Mouse (Mus musculus): ENCODE results near the gene Insm2.
"Not testable (repeated sequence)": the region's sequence is repeated elsewhere in the genome, so short reads cannot be mapped to it uniquely, and the experiment has no call there.

The Insm2 gene

GRCm38 (mm10) chr12:55598887-55599561 lies at the start of gene Insm2:
Gene Insm2 (plus strand): TSS chr12:55599427.
- peak; percentile 35 to 37 for DNase-seq (ENCODE audit: low spot score in 2 of 2)

- DNase-seq (ENCODE audit: low spot score in 2 of 2) = not testable (repeated sequence)
These were observed 44.3 kb upstream of the Insm2 start for GRCm38 (mm10) chr12:55554901-55555300.

GRCm38 (mm10) chr12:55557866-55558265 lies 41.4 kb upstream of the Insm2 start:
- DNase-seq (ENCODE audit: low spot score in 2 of 2) = no peak

DNA sequence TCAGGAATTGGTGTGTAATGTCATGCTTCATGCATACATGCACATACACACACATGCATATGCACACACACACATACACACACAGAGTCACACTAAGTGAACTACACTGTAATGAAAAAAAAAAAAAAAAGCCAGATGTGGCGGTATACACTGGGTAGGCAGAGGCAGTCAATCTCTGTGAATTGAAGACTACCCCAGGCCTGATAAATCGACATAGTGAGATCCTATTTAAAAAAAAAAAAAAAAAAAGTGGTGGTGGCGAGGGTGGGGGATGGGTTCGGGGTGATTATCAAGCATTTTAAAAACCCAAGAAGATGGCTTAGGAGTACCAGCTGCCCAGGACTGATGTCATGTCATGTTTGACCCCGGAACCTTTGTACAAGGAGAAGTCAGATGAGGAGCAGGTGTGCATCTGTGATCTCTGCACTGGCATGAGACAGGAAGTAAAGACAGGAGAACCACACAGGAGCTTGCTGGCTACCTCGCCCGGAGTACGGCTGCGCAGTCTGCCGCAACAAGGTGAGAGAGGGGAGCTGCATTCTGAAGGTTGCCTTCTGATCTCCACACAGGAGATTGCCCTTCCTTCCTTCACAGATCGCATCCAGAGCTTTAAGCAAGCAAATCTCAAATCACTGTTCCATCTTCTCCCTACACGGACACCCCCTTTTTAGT lies 39.9 kb upstream of the Insm2 start:
- no peak for DNase-seq (ENCODE audit: low spot score in 2 of 2)

DNA sequence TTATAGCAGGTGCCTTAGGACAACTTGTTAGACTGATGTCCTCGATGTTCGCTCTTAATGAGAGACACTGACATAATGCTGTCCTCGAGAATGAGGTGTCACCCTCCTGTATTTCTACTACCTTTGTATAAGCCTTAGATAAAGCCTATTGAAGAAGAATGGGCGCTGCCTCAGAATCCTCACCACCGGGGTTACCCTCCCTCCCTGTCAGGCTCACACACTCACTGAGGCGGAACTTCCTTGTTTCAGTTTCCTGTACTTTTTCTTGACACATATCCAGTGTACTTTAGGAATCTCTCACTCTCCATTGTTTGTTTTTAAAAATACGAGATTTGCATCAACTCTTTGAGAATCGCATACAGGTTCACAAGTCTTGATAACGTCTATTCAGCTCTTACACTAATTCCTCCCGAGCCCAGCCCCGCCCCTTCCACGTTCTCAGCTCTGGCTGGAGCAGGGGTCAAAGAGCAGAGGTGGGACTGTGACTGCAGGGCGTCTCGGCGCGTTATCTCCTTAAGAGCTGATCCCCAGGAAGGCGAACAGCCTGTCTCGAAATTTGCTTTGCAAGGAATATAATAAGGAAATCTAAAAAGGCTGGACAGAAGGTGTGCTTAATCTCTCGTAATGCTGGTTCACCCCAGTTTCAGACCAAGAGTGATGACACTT lies 39.1 kb upstream of the Insm2 start:
- DNase-seq (ENCODE audit: low spot score in 2 of 2) = no peak

DNA sequence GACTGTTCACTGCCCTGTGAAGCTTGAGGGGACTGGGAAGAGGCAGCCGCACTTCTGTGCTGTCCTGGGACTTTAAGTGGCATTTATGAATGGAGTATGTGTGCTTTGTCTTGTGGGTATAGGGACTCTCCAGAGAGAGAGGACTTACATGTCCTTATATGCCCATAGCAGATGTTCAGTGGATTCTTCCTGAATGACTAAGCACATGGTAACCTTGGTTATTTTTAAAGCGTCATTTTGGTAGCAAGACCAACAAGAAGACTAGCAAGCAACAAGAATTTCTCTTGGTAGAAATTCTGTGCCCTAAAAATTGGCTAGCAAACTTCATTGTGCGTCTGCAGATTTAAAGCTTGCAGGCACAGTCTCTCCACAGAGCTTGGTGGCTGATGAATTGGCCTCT lies 35.5 kb upstream of the Insm2 start:
- DNase-seq (ENCODE audit: low spot score in 2 of 2) = no peak

DNA sequence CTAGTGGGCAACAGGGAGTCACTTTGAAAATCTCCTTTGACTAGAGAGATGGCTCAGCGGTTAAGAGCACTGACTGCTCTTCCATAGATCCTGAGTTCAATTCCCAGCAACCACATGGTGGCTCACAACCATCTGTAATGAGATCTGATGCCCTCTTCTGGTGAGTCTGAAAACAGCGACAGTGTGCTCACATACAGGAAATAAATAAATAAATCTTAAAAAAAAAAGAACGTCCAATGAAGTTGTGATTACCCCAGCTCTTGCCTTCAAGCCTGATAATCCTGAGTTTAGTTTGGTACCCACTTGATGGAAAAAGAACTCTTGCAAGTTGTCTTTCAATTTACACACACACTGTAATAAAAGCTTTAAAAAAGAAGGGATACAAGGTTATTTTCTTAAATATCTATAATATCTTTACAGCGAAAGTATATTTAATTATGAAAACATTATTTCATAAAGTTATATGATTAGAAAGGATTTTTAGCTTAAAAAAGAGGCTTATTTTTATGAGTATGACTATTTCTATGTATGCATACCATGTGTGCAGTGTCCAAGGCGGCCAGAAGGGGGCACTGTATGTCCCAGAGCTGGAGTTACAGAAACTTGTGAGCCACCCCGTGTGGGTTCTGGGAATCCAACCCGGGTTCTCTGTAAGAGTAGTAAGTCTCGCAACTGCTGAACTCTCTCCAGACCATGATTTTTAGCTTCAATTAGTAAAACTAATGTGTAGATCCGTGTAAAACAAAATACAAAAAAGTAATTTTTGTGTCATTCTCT lies 34.9 kb upstream of the Insm2 start:
- no peak for DNase-seq (ENCODE audit: low spot score in 2 of 2)

DNA sequence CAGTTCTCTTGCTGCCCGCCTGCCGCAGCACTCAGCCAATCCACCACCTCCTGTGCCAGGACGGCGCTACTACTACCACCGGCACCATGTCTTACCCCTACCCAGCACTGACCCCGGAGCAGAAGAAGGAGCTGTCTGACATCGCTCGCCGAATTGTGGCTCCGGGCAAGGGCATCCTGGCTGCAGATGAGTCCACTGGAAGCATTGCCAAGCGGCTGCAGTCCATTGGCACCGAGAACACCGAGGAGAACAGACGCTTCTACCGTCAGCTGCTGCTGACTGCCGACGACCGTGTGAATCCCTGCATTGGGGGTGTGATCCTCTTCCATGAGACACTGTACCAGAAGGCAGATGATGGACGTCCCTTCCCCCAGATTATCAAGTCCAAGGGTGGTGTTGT lies 34.0 kb upstream of the Insm2 start, which contains the start of gene Aldoart2:
TSS of gene Aldoart2 (plus strand) at position 34 of the 400 bp plus-strand sequence.
- DNase-seq (ENCODE audit: low spot score in 2 of 2) = no peak

GRCm38 (mm10) chr12:55565867-55566266 lies 33.4 kb upstream of the Insm2 start:
- DNase-seq (ENCODE audit: low spot score in 2 of 2) = no peak

DNA sequence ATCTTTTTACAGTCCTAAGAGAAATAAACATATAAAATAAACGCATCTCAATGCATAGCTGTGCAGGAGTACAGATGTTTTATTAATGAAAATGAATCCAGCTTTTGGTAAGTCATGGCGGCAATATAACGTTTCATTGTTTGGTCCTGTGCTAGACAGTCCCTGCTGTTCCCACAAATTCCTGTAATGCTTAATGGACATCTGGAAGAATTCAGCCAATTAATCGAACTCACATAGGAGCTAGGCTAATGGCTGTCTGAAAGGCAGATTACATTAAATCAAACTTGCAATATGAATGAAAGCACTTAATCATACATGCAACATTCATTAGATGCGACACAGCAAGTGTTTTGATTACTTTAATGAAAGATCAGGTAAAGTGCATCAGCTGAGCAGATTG lies 32.4 kb upstream of the Insm2 start:
- no peak for DNase-seq (ENCODE audit: low spot score in 2 of 2)

DNA sequence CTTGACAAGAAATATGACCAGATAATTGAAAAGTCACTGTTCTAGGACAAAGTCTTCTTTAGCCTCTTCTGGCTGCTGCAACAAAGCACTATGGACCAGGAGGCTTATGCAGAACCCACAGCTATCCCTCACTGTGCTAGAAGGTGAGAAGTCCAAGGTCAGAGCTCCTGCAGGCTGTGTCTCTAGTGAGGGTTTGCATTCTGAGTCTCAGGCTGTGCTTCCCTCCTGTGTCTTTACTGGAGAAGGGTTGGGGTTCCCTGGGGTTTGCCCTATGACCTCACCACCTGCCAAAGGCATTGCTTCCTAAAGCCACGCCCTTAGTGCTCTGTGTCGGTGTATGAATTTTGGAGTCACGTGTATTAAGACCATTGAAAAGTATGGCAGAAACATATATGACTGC lies 30.8 kb upstream of the Insm2 start:
- no peak for DNase-seq (ENCODE audit: low spot score in 2 of 2)

DNA sequence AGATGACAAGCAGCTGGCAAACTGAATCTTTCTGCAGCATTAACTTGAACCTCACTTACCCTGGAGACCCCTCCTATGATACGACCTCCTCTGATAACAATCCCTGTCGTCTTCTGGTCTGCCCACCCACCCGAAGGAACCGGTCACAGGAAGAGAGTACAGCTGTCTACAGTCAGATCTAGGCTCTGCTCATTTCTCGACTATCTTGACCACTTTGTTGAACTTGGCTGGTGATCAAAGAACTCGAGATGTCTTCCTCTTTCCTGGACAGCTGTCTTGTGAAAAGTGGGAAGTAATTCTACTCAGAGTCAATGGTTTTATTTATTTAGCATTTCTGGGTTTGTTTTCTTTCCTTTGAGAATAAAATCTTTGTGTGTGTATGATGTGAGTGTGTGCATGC lies 29.6 kb upstream of the Insm2 start:
- no peak for DNase-seq (ENCODE audit: low spot score in 2 of 2)

GRCm38 (mm10) chr12:55570646-55571045 lies 28.6 kb upstream of the Insm2 start:
- DNase-seq (ENCODE audit: low spot score in 2 of 2) = no peak

GRCm38 (mm10) chr12:55571181-55571580 lies 28.0 kb upstream of the Insm2 start:
- no peak for DNase-seq (ENCODE audit: low spot score in 2 of 2)

DNA sequence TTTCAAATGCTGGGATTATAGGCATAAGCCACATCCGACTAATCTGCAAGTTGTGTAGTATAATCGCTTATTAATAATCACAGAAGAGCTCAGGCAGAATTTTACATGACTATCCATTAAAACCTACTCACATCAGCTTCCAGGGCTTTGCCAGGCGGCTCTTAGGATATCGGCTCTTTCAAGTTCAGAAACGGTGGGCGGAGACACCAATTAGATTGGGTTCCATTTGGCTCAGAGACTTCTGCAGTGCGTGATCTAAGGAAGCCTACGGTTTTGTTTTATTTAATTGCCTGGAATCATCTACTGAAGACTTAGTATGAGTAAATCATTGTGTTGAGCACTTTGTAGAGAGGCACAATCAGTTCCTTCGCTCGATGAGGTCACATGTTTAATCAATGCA lies 27.6 kb upstream of the Insm2 start:
- DNase-seq (ENCODE audit: low spot score in 2 of 2) = no peak

- no peak for DNase-seq (ENCODE audit: low spot score in 2 of 2)
These were observed 26.1 kb upstream of the Insm2 start for GRCm38 (mm10) chr12:55573089-55573488.

- DNase-seq (ENCODE audit: low spot score in 2 of 2) = no peak
These were observed 25.4 kb upstream of the Insm2 start for GRCm38 (mm10) chr12:55573794-55574193.

GRCm38 (mm10) chr12:55586936-55587335 lies 12.3 kb upstream of the Insm2 start:
- DNase-seq (ENCODE audit: low spot score in 2 of 2) = not testable (repeated sequence)

DNA sequence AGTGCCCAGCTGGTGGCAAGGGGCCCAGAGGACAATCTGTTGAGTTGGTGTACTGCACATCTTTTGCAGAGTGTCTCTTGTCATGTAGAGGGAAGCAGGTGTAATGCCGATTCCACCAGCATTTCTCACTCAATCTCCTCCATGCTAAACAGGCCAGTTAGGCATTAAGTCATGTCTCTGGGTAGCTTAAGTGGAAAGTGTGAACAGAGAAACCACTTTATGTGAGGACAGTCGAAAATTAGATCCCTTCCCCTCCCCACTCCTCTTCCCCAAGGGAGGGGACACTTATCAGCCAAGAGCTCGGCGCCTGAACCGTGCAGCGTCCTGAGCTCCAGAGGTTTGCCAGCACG lies 715 bp upstream of the Insm2 start:
- no peak for DNase-seq (ENCODE audit: low spot score in 2 of 2)

DNA sequence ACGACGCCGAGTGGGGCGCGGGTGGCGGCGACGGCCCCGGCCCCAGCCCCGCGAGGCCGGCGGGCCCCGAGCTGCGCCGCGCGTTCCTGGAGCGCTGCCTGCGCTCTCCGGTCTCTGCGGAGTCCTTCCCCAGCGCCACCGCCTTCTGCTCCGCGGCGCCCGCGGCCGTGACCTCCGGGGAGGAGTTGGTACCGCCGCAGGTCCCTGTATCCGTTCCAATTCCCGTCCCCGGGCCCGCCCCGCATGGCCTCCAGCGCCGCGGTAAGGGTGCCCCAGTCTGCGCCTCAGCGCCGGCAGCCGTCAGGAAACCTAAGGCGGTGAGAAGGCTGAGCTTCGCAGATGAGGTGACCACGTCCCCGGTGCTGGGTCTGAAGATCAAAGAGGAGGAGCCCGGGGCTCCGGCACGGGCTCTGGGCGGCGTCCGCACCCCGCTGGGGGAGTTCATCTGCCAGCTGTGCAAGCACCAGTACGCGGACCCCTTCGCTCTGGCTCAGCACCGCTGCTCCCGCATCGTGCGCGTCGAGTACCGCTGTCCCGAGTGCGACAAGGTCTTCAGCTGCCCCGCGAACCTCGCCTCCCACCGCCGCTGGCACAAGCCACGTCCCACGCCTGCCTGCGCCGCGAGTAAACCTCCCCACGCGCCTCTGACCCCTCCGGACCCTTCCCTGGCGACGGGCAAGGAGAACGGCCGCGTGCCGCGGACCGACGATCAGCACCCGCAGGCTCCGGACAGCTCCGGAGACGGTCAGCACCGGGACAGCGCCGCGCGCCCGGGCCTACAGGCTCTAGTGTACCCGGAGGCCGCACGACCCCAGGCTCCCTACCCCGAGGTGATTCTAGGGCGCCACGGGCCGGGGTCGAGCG lies 644 bp downstream of the Insm2 start:
- peak; percentile 46 to 48 for DNase-seq (ENCODE audit: low spot score in 2 of 2)

DNA sequence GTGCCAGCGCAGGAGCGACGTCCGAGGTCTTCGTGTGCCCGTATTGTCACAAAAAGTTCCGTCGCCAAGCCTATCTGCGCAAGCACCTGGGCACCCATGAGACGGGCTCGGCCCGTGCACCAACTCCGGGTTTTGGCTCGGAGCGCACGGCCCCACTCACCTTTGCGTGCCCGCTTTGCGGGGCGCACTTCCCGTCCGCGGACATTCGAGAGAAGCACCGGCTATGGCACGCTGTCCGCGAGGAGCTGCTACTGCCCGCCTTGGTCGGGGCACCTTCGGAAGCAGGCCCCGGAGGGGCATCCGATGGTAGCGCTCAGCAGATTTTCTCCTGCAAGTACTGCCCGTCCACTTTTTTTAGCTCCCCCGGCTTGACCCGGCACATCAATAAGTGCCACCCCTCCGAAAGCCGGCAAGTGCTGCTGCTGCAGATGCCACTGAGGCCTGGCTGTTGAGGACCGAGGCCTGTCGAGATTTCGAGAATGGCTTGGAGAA lies 1.3 kb downstream of the Insm2 start:
- DNase-seq (ENCODE audit: low spot score in 2 of 2) = peak in 1 of 2 experiments; percentile 34
